22 mouse cellular contexts compared by ENCODE assay signal in genomic region chr13:72063278-72063761, GRCm38 (mm10).
DNase-seq lines count a peak whose midpoint lies in the region; ATAC-seq lines count a peak whose summit lies in the region.
"Had no signal": no experiment of that assay in that cellular context is flagged by ENCODE, and none has a peak within 500 bp of the region (broad histone marks: within the 10 kb centered on the region; RNA-seq: fewer than 3 reads in every experiment).

No protein-coding gene starts in this region.

- H3K9ac ChIP-seq in liver, embryonic 11.5 days (ENCODE audit: low read depth, low read length) = no peak overlapping the region
- no peak overlapping the region for H3K9ac ChIP-seq in forebrain, embryonic 13.5 days
- no peak overlapping the region for H3K9ac ChIP-seq in hindbrain, embryonic 16.5 days (ENCODE audit: low read depth, low read length)
- H3K9ac ChIP-seq: liver, embryonic 15.5 days had no signal

- H3K27ac ChIP-seq in liver, embryonic 11.5 days (ENCODE audit: low read depth, low read length) = no peak overlapping the region
- no peak overlapping the region for H3K27ac ChIP-seq in forebrain, embryonic 13.5 days
- no peak overlapping the region for H3K27ac ChIP-seq in hindbrain, embryonic 16.5 days (ENCODE audit: low read depth, low read length)
- H3K27ac ChIP-seq: heart, adult 2 months; limb, embryonic 10.5 days; liver, embryonic 15.5 days; macrophage had no signal

- DNase-seq in liver, embryonic 11.5 days (ENCODE audit: low spot score) = peak; percentile 14
- no peak for DNase-seq in liver
- DNase-seq in retina, embryonic 14.5 days (ENCODE audit: low spot score) = peak; percentile 10
- no peak for DNase-seq in layer of hippocampus, postnatal 25 days (ENCODE audit: extremely low spot score in 1 of 2, low spot score in 1 of 2)
- DNase-seq in ovary, adult 18-20 months (ENCODE audit: low spot score) = no peak
- DNase-seq in Muller cell, postnatal 12 days (ENCODE audit: inconsistent ontology term) = no peak
- DNase-seq: adrenal gland, postnatal 25 days; B cell, adult 2 months; cerebellum, postnatal 25 days; heart, adult 2 months; heart, postnatal 10 days; kidney, adult 11 months; kidney, postnatal 14 days; right cerebral cortex, adult 18-20 months; spleen, adult 18-20 months had no signal

- H3K36me3 ChIP-seq in liver, embryonic 11.5 days (ENCODE audit: control insufficient read depth, insufficient read depth, low read length) = no peaks in the 10 kb centered on the region
- no peaks in the 10 kb centered on the region for H3K36me3 ChIP-seq in forebrain, embryonic 13.5 days (ENCODE audit: poor library complexity, severe bottlenecking)
- no peaks in the 10 kb centered on the region for H3K36me3 ChIP-seq in hindbrain, embryonic 16.5 days (ENCODE audit: control insufficient read depth, insufficient read depth, low read length)
- H3K36me3 ChIP-seq: limb, embryonic 10.5 days; liver, embryonic 15.5 days had no signal

- H3K9me3 ChIP-seq in liver, embryonic 11.5 days (ENCODE audit: control insufficient read depth, low read length) = no peaks in the 10 kb centered on the region
- H3K9me3 ChIP-seq in forebrain, embryonic 13.5 days (replicated peaks) = no peaks in the 10 kb centered on the region
- no peaks in the 10 kb centered on the region for H3K9me3 ChIP-seq in hindbrain, embryonic 16.5 days (ENCODE audit: control insufficient read depth, low read length)
- H3K9me3 ChIP-seq: limb, embryonic 10.5 days; liver, embryonic 15.5 days had no signal

- no peaks in the 10 kb centered on the region for H3K27me3 ChIP-seq in liver, embryonic 11.5 days (replicated peaks; ENCODE audit: control insufficient read depth, insufficient read depth, low read length)
- H3K27me3 ChIP-seq in forebrain, embryonic 13.5 days = peaks cover 3% of the 10 kb centered on the region
- H3K27me3 ChIP-seq in hindbrain, embryonic 16.5 days (replicated peaks; ENCODE audit: control insufficient read depth, insufficient read depth, low read length) = no peaks in the 10 kb centered on the region
- H3K27me3 ChIP-seq: liver, embryonic 15.5 days had no signal

- ATAC-seq in liver, embryonic 11.5 days (replicated peaks; ENCODE audit: low FRiP score) = no peak
- peak; percentile 50 for ATAC-seq in forebrain, embryonic 13.5 days
- peak; percentile 45 for ATAC-seq in hindbrain, embryonic 16.5 days

- WGBS in liver, embryonic 11.5 days = 71% methylated on average over 5 of the region's 5 CpGs
- WGBS in forebrain, embryonic 13.5 days = 48% methylated on average over 5 of the region's 5 CpGs
- 34% methylated on average over 5 of the region's 5 CpGs for WGBS in hindbrain, embryonic 16.5 days

- no peaks in the 10 kb centered on the region for H3K4me1 ChIP-seq in liver, embryonic 11.5 days (replicated peaks; ENCODE audit: control insufficient read depth, insufficient read depth, low read length)
- peaks cover 12% of the 10 kb centered on the region for H3K4me1 ChIP-seq in forebrain, embryonic 13.5 days
- H3K4me1 ChIP-seq in hindbrain, embryonic 16.5 days (ENCODE audit: control insufficient read depth, insufficient read depth, low read depth, low read length) = no peaks in the 10 kb centered on the region
- H3K4me1 ChIP-seq: limb, embryonic 10.5 days; liver, embryonic 15.5 days had no signal

- no peak overlapping the region for H3K4me3 ChIP-seq in liver, embryonic 11.5 days (ENCODE audit: low read depth, low read length)
- no peak overlapping the region for H3K4me3 ChIP-seq in forebrain, embryonic 13.5 days
- no peak overlapping the region for H3K4me3 ChIP-seq in hindbrain, embryonic 16.5 days (ENCODE audit: low read length)
- H3K4me3 ChIP-seq: erythroblast, embryonic 14.5 days; heart, adult 2 months; limb, embryonic 10.5 days; liver, embryonic 15.5 days; myocyte had no signal

- no peak overlapping the region for H3K4me2 ChIP-seq in liver, embryonic 11.5 days
- no peak overlapping the region for H3K4me2 ChIP-seq in forebrain, embryonic 13.5 days
- H3K4me2 ChIP-seq in hindbrain, embryonic 16.5 days (ENCODE audit: low read length) = no peak overlapping the region
- H3K4me2 ChIP-seq: liver, embryonic 15.5 days had no signal

Comparison
In these comparisons a context has a peak if more than half of its experiments do, and no peak if none do; other contexts are left out.
1. DNase-seq: peak in liver, embryonic 11.5 days (single experiment) and retina, embryonic 14.5 days (single experiment); none in liver (single experiment), layer of hippocampus, postnatal 25 days (0 of 2), ovary, adult 18-20 months (single experiment) and Muller cell, postnatal 12 days (single experiment).